Mouse (Mus musculus) myocyte (in vitro differentiated cells): ENCODE measurements around the gene Cth.

ENCODE experiments used
- CEBPB ChIP-seq: IDR thresholded peaks from 2 replicates; pipeline ENCODE4 v1.6.1; 2011; ENCODE audit warnings: mild to moderate bottlenecking, moderate library complexity; ENCODE audit not compliant: poor library complexity, insufficient read depth, severe bottlenecking
- E2F4 ChIP-seq: IDR thresholded peaks from one replicate; pipeline ENCODE4 v1.6.1; 2011; ENCODE audit warnings: mild to moderate bottlenecking, control low read depth, moderate library complexity; ENCODE audit not compliant: insufficient read depth
- MAX ChIP-seq: IDR thresholded peaks from one replicate; pipeline ENCODE4 v1.6.1; 2011; ENCODE audit warnings: low read depth, mild to moderate bottlenecking, control low read depth
- MYOD1 ChIP-seq, 3 experiments: IDR thresholded peaks; one replicate each; pipeline ENCODE4 v1.6.1; 2011; ENCODE audit warnings: control low read depth in 2 of 3, low read depth in 2 of 3, mild to moderate bottlenecking in 2 of 3, moderate library complexity in 1 of 3; ENCODE audit not compliant: insufficient read length in 2 of 3, control insufficient read depth in 1 of 3
- POLR2A ChIP-seq: IDR thresholded peaks from one replicate; pipeline ENCODE4 v1.6.1; 2011; ENCODE audit warnings: low read depth, mild to moderate bottlenecking, control low read depth, moderate library complexity; ENCODE audit not compliant: insufficient read length
- TCF3 ChIP-seq: IDR thresholded peaks from one replicate; pipeline ENCODE4 v1.6.1; 2011; ENCODE audit warnings: low read depth, control low read depth; ENCODE audit not compliant: insufficient read length
- USF1 ChIP-seq: IDR thresholded peaks from one replicate; pipeline ENCODE4 v1.6.1; 2011; ENCODE audit warnings: low read depth, mild to moderate bottlenecking, control low read depth, moderate library complexity

GRCm38 (mm10) chr3:157952716-157953115 lies 27.8 kb upstream of the Cth start:
- TF ChIP-seq POLR2A (no peak), MAX (no peak), E2F4 (no peak), CEBPB (no peak), TCF3 (no peak), USF1 (no peak), MYOD1 (IDR thresholded peaks at IDR 0.05; ENCODE audit: control insufficient read depth in 1 of 3, insufficient read length in 2 of 3, low read depth in 2 of 3) (no peak)
